Mouse (Mus musculus): ENCODE data around the gene Aoc3. TPM values are rescaled to one million over a fixed set of nuclear protein-coding genes. Genes with fewer than 3 reads are reported as not detected.

Gene Aoc3
- polyA plus RNA-seq, 1 experiment from 2014 or later, result 0.06 TPM

- Histone ChIP-seq H3K36me3 (replicated peaks; ENCODE audit: insufficient read depth, low read length) (no peaks in the 10 kb centered on the region), H3K27me3 (ENCODE audit: insufficient read depth, low read length) (no peaks in the 10 kb centered on the region), H3K9me3 (ENCODE audit: low read length) (no peaks in the 10 kb centered on the region), H3K4me1 (ENCODE audit: insufficient read depth) (peaks cover 2% of the 10 kb centered on the region; the same call in 1 of the 2 replicates), H3K4me3 (ENCODE audit: low read depth, low read length) (no peak overlapping the region), H3K4me2 (ENCODE audit: low read depth, low read length) (no peak overlapping the region), H3K27ac (ENCODE audit: low read depth) (no peak overlapping the region), H3K9ac (replicated peaks) (no peak overlapping the region)
- TF ChIP-seq CTCF (IDR thresholded peaks at IDR 0.05; ENCODE audit: low read depth) (no peak), EP300 (IDR thresholded peaks at IDR 0.05; ENCODE audit: low read depth) (no peak)
- DNase-seq, result no peak
- WGBS (ENCODE audit: insufficient replicate concordance), result 76% methylated on average over 3 of the region's 3 CpGs
- no peak for ATAC-seq
These were observed 2.1 kb downstream of the Aoc3 start for GRCm38 (mm10) chr11:101332537-101332936.

- Histone ChIP-seq H3K9me3 (ENCODE audit: low read length) (no peaks in the 10 kb centered on the region), H3K27ac (ENCODE audit: low read depth) (no peak overlapping the region), H3K4me2 (ENCODE audit: low read depth, low read length) (no peak overlapping the region), H3K27me3 (ENCODE audit: insufficient read depth, low read length) (no peaks in the 10 kb centered on the region), H3K4me3 (ENCODE audit: low read depth, low read length) (no peak overlapping the region), H3K36me3 (replicated peaks; ENCODE audit: insufficient read depth, low read length) (no peaks in the 10 kb centered on the region), H3K4me1 (ENCODE audit: insufficient read depth) (peaks cover 10% of the 10 kb centered on the region; the same call in 1 of the 2 replicates), H3K9ac (replicated peaks) (no peak overlapping the region)
- ATAC-seq, result no peak
- WGBS (ENCODE audit: insufficient replicate concordance), result 65% methylated on average over 10 of the region's 10 CpGs
- no peak for TF ChIP-seq EP300 (IDR thresholded peaks at IDR 0.05; ENCODE audit: low read depth)
- no peak for DNase-seq
These were observed 3.6 kb downstream of the Aoc3 start for GRCm38 (mm10) chr11:101334023-101334422.

- DNase-seq (no peak), ATAC-seq (no peak)
- 26% methylated on average over 6 of the region's 6 CpGs for WGBS (ENCODE audit: insufficient replicate concordance)
- no peak overlapping the region for H3K4me2 ChIP-seq (ENCODE audit: low read depth, low read length)
- no peaks in the 10 kb centered on the region for H3K27me3 ChIP-seq (ENCODE audit: insufficient read depth, low read length)
- H3K9me3 ChIP-seq (ENCODE audit: low read length), result no peaks in the 10 kb centered on the region
- TF ChIP-seq CTCF (IDR thresholded peaks at IDR 0.05; ENCODE audit: low read depth), result no peak
- no peak for TF ChIP-seq EP300 (IDR thresholded peaks at IDR 0.05; ENCODE audit: low read depth)
- no peak overlapping the region for H3K27ac ChIP-seq (ENCODE audit: low read depth)
- H3K4me3 ChIP-seq (ENCODE audit: low read depth, low read length), result no peak overlapping the region
- no peaks in the 10 kb centered on the region for H3K36me3 ChIP-seq (replicated peaks; ENCODE audit: insufficient read depth, low read length)
- peaks cover 10% of the 10 kb centered on the region; the same call in 1 of the 2 replicates for H3K4me1 ChIP-seq (ENCODE audit: insufficient read depth)
- no peak overlapping the region for H3K9ac ChIP-seq (replicated peaks)
These were observed 4.1 kb downstream of the Aoc3 start for GRCm38 (mm10) chr11:101334516-101334915.

GRCm38 (mm10) chr11:101335685-101336084 lies 5.3 kb downstream of the Aoc3 start:
- Histone ChIP-seq H3K9ac (replicated peaks) (no peak overlapping the region), H3K4me1 (ENCODE audit: insufficient read depth) (peaks cover 10% of the 10 kb centered on the region; the same call in 1 of the 2 replicates), H3K4me3 (ENCODE audit: low read depth, low read length) (no peak overlapping the region), H3K4me2 (ENCODE audit: low read depth, low read length) (no peak overlapping the region), H3K36me3 (replicated peaks; ENCODE audit: insufficient read depth, low read length) (no peaks in the 10 kb centered on the region), H3K27ac (ENCODE audit: low read depth) (no peak overlapping the region), H3K9me3 (ENCODE audit: low read length) (no peaks in the 10 kb centered on the region), H3K27me3 (ENCODE audit: insufficient read depth, low read length) (no peaks in the 10 kb centered on the region)
- ATAC-seq (no peak), DNase-seq (no peak)
- 86% methylated on average over 9 of the region's 9 CpGs for WGBS (ENCODE audit: insufficient replicate concordance)
- TF ChIP-seq EP300 (IDR thresholded peaks at IDR 0.05; ENCODE audit: low read depth) (no peak), CTCF (IDR thresholded peaks at IDR 0.05; ENCODE audit: low read depth) (peak; percentile 38)

- peaks cover 10% of the 10 kb centered on the region; the same call in 1 of the 2 replicates for H3K4me1 ChIP-seq (ENCODE audit: insufficient read depth)
- H3K4me2 ChIP-seq (ENCODE audit: low read depth, low read length), result peak overlapping the region; percentile 58
- ATAC-seq (peak; percentile 72), DNase-seq (no peak)
- no peaks in the 10 kb centered on the region for H3K27me3 ChIP-seq (ENCODE audit: insufficient read depth, low read length)
- no peaks in the 10 kb centered on the region for H3K36me3 ChIP-seq (replicated peaks; ENCODE audit: insufficient read depth, low read length)
- H3K27ac ChIP-seq (ENCODE audit: low read depth), result no peak overlapping the region
- no peak for TF ChIP-seq CTCF (IDR thresholded peaks at IDR 0.05; ENCODE audit: low read depth)
- no peak for TF ChIP-seq EP300 (IDR thresholded peaks at IDR 0.05; ENCODE audit: low read depth)
- WGBS (ENCODE audit: insufficient replicate concordance), result 6% methylated on average over 9 of the region's 9 CpGs
- no peaks in the 10 kb centered on the region for H3K9me3 ChIP-seq (ENCODE audit: low read length)
- no peak overlapping the region for H3K4me3 ChIP-seq (ENCODE audit: low read depth, low read length)
- no peak overlapping the region for H3K9ac ChIP-seq (replicated peaks)
These were observed 7.8 kb downstream of the Aoc3 start for GRCm38 (mm10) chr11:101338123-101338760.

- H3K9me3 ChIP-seq (ENCODE audit: low read length), result no peaks in the 10 kb centered on the region
- no peaks in the 10 kb centered on the region for H3K27me3 ChIP-seq (ENCODE audit: insufficient read depth, low read length)
- H3K9ac ChIP-seq (replicated peaks), result no peak overlapping the region
- ATAC-seq (no peak), DNase-seq (no peak)
- no peaks in the 10 kb centered on the region for H3K36me3 ChIP-seq (replicated peaks; ENCODE audit: insufficient read depth, low read length)
- TF ChIP-seq EP300 (IDR thresholded peaks at IDR 0.05; ENCODE audit: low read depth), result no peak
- peak; percentile 26; the same call in 1 of the 2 replicates for TF ChIP-seq CTCF (IDR thresholded peaks at IDR 0.05; ENCODE audit: low read depth)
- no peak overlapping the region for H3K4me2 ChIP-seq (ENCODE audit: low read depth, low read length)
- 73% methylated on average over 10 of the region's 10 CpGs for WGBS (ENCODE audit: insufficient replicate concordance)
- H3K4me1 ChIP-seq (ENCODE audit: insufficient read depth), result 0 out of 2 replicates have a peak, but pooled peaks cover 3% of the 10 kb centered on the region
- H3K4me3 ChIP-seq (ENCODE audit: low read depth, low read length), result no peak overlapping the region
- H3K27ac ChIP-seq (ENCODE audit: low read depth), result no peak overlapping the region
These were observed 16.8 kb downstream of the Aoc3 start for GRCm38 (mm10) chr11:101347083-101347775.

Measured in liver, postnatal 0 days (tissue).